Mouse (Mus musculus): Measurements from ENCODE around the gene Serbp1.

DNA sequence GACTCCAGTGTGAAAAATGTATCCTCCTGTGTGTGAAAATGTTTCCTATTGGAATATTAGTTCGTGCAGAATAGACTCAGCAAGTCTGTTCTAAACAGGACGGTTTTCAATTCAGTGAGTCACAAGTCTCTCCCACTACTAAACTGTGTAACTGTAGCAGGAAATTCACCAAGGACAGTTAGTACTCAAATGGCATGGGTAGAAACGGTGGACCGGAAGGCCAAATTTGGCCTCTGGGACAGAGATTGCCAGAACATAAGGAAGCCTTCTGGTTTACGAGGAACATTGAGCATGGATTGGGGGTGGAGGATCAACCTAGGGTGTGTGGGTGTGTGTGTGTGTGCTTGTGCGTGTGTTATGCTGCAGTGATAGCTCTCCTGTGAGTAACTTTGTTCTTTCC, 41.2 kb upstream of the Serbp1 start:
- TF ChIP-seq CTCF (IDR thresholded peaks at IDR 0.05; ENCODE audit: low read depth) (no peak), EP300 (optimal IDR thresholded peaks at IDR 0.05) (no peak)
